Mouse (Mus musculus) midbrain, embryonic 14.5 days (tissue): ENCODE data around the gene Gm4491. TPM values are rescaled to one million over a fixed set of nuclear protein-coding genes. Genes with fewer than 3 reads are reported as not detected.
A peak's percentile ranks its signal among the peaks of the same experiment; 100 is the strongest.

Experiments
- ATAC-seq: fragments of 200-750 bp; cut with Nextera tagmentation; 2 replicates; pipeline ENCODE4 v1.8.0; 2017; ENCODE audit warnings: moderate number of reproducible peaks, moderate library complexity; ENCODE audit not compliant: low FRiP score, low TSS enrichment
- DNase-seq: peaks from one replicate; pipeline ENCODE4 v3.0.0-alpha.2; 2015
- H3K27ac ChIP-seq: fragments of 300-500 bp; sonication (generic); replicated peaks from 2 replicates; pipeline ENCODE4 v1.5.1; 2014; ENCODE audit warnings: mild to moderate bottlenecking, low read depth, low read length, moderate library complexity
- H3K27me3 ChIP-seq: fragments of 300-500 bp; sonication (generic); 2 replicates; pipeline ENCODE4 v1.6.1; 2014; ENCODE audit warnings: low read length, control low read depth, mixed read lengths; ENCODE audit not compliant: control insufficient read depth, insufficient read depth
- H3K36me3 ChIP-seq: fragments of 300-500 bp; sonication (generic); 2 replicates; pipeline ENCODE4 v1.6.1; 2014; ENCODE audit warnings: low read length, control low read depth; ENCODE audit not compliant: control insufficient read depth, insufficient read depth
- H3K4me1 ChIP-seq: fragments of 300-500 bp; sonication (generic); 2 replicates; pipeline ENCODE4 v1.6.1; 2014; ENCODE audit warnings: mild to moderate bottlenecking, antibody characterized with exemption, low read length, control low read depth; ENCODE audit not compliant: control insufficient read depth, insufficient read depth
- H3K4me2 ChIP-seq: fragments of 300-500 bp; sonication (generic); 2 replicates; pipeline ENCODE4 v1.6.1; 2014; ENCODE audit warnings: mild to moderate bottlenecking, low read length, moderate library complexity
- H3K4me3 ChIP-seq: fragments of 300-500 bp; sonication (generic); replicated peaks from 2 replicates; pipeline ENCODE4 v1.5.1; 2014; ENCODE audit warnings: low read depth, low read length
- H3K9ac ChIP-seq: fragments of 300-500 bp; sonication (generic); replicated peaks from 2 replicates; pipeline ENCODE4 v1.6.1; 2014; ENCODE audit warnings: mild to moderate bottlenecking, low read length, moderate library complexity
- H3K9me3 ChIP-seq: fragments of 300-500 bp; sonication (generic); 2 replicates; pipeline ENCODE4 v1.6.1; 2016; ENCODE audit warnings: low read length, control low read depth, mixed read lengths; ENCODE audit not compliant: control insufficient read depth
- WGBS: fragments of 180-500 bp; shearing (Covaris S2); extraction: QIAGEN DNeasy Blood & Tissue Kit; methylation state at CpG from one replicate; pipeline ENCODE4 v1.1.7; 2014; 5-methylcytosine and 5-hydroxymethylcytosine counted together
- polyA plus RNA-seq: library from polyadenylated mRNA; unstranded; fragments of >200 nt; fragmentation: Nextera tagmentation; extraction: Ambion mirVana; gene quantifications from 2 replicates; pipeline ENCODE4 v1.2.1, GENCODE M21; 2014

Gene Gm4491
- polyA plus RNA-seq, 1 experiment from 2014 or later = 0.22 TPM

DNA sequence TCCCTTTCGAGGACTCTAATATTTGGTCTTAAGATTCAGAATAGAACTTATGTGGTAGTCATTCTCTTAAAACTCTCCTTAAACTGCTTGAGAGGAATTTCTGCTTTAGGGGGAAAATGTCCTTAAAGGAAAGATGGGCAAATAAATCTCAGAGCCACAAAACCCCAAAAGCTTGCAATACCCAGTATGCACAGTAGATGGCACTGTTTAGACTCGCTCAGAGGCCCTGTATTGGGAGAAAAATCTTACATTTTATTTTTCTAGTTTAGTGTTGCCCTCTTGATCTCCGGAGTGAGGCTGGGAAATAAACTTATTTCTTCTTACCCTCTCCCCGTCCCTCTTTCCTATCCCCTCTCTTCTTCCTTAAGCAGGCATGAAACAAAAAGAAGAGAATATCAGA lies 6.5 kb downstream of the Gm4491 start:
- Histone ChIP-seq H3K4me1 (0 out of 2 replicates have a peak, but pooled peaks cover 3% of the 10 kb centered on the region), H3K36me3 (no peaks in the 10 kb centered on the region), H3K4me2 (no peak overlapping the region), H3K4me3 (no peak overlapping the region), H3K9me3 (no peaks in the 10 kb centered on the region), H3K9ac (no peak overlapping the region), H3K27me3 (peaks cover 33% of the 10 kb centered on the region), H3K27ac (no peak overlapping the region)
- ATAC-seq (no peak), DNase-seq (peak; percentile 86)
- WGBS = 8% methylated on average over 4 of the region's 4 CpGs

DNA sequence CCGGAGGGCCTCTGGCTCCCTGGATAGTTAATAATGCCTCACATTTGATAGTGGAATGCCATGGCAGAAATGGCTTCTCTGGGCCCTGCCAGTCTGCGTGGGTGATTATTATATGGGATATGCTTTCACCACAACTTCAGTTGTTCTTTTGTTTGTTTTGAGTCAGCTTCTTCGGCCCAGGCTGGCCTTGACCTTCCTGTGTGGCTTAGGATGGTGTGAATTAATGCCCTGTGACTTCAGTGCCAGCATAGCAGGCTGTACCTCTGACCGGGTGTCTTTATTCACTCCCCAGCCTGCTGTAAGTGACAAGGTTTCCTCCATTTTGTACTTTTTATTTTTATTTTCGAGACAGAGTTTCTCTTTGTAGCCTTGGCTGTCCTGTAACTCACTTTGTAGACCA lies 7.8 kb downstream of the Gm4491 start:
- WGBS = 72% methylated on average over 5 of the region's 5 CpGs
- H3K4me1 ChIP-seq = 0 out of 2 replicates have a peak, but pooled peaks cover 3% of the 10 kb centered on the region
- ATAC-seq (no peak), DNase-seq (no peak)
- no peak overlapping the region for H3K9ac ChIP-seq
- no peak overlapping the region for H3K4me2 ChIP-seq
- H3K9me3 ChIP-seq = no peaks in the 10 kb centered on the region
- H3K4me3 ChIP-seq = no peak overlapping the region
- no peaks in the 10 kb centered on the region for H3K36me3 ChIP-seq
- H3K27ac ChIP-seq = no peak overlapping the region
- peaks cover 46% of the 10 kb centered on the region for H3K27me3 ChIP-seq

DNA sequence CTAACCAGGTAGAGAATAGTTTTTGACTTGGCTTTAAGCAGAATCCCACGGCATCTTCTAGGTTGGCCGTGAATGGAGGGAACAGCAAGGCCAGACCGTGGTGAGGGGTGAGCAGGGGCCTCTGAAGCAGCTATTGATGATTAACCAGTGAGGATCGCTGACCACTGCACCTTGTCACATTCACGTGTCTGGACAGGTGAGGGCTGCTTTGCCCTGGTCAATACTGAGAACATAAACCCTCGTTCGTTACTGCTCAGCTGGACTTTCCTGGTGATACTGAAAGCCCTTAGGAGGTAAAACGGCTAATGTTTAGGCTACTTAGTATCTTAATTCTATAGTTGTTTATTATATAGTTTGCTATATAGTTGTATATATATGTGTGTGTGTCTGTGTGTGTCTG lies 8.6 kb downstream of the Gm4491 start:
- Histone ChIP-seq H3K27ac (no peak overlapping the region), H3K4me3 (no peak overlapping the region), H3K27me3 (peaks cover 50% of the 10 kb centered on the region), H3K36me3 (no peaks in the 10 kb centered on the region), H3K4me2 (no peak overlapping the region), H3K4me1 (0 out of 2 replicates have a peak, but pooled peaks cover 3% of the 10 kb centered on the region), H3K9me3 (no peaks in the 10 kb centered on the region), H3K9ac (no peak overlapping the region)
- ATAC-seq (no peak), DNase-seq (no peak)
- 78% methylated on average over 8 of the region's 8 CpGs for WGBS

DNA sequence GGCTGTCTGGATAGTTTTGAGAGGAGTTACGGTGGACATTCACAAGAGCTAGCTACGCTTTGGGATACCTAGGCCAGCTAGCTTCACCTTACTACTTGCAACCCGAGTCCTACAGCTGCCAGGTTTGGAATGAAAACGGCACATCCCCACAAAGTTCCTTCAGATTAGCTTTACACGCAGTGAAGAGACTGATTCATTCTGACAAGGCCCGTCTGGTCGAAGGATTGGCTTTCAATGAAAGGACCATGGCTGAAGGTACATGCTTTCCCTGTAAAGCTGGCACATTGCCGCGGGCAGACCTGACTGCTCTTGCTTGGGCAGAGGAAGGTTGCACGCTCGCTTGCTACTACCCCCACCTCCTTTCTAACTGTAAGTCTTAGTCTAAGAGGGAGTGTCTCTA lies 10.0 kb downstream of the Gm4491 start:
- H3K4me1 ChIP-seq = 0 out of 2 replicates have a peak, but pooled peaks cover 3% of the 10 kb centered on the region
- no peaks in the 10 kb centered on the region for H3K9me3 ChIP-seq
- 40% methylated on average over 11 of the region's 11 CpGs for WGBS
- H3K36me3 ChIP-seq = no peaks in the 10 kb centered on the region
- H3K27me3 ChIP-seq = peaks cover 50% of the 10 kb centered on the region
- no peak overlapping the region for H3K4me2 ChIP-seq
- no peak overlapping the region for H3K27ac ChIP-seq
- no peak overlapping the region for H3K4me3 ChIP-seq
- ATAC-seq (no peak), DNase-seq (peak; percentile 9)
- H3K9ac ChIP-seq = no peak overlapping the region

DNA sequence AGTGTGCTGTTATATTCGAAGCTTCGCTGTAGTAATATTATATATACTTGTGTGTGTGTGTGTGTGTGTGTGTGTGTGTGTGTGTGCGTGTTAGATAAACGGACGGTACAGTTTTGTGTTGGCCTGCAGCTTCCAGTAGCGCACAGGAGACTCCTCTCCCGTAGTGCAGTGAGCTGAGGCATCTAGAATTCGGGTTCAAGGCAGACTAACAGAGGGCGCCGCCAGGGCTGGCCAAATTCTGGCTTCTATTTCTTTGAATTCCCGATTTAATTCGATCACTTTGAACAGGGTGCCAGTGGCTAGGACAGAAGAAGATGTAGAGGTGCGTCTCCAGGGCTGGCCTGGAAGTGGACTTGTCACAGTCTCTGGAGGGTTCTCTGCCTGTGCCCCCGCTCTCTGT lies 10.6 kb downstream of the Gm4491 start:
- no peak overlapping the region for H3K9ac ChIP-seq
- H3K4me2 ChIP-seq = peak overlapping the region; percentile 99
- peaks cover 50% of the 10 kb centered on the region for H3K27me3 ChIP-seq
- WGBS = 9% methylated on average over 14 of the region's 14 CpGs
- peak overlapping the region; percentile 59 for H3K4me3 ChIP-seq
- H3K9me3 ChIP-seq = no peaks in the 10 kb centered on the region
- ATAC-seq (no peak), DNase-seq (no peak)
- no peak overlapping the region for H3K27ac ChIP-seq
- no peaks in the 10 kb centered on the region for H3K36me3 ChIP-seq
- H3K4me1 ChIP-seq = 0 out of 2 replicates have a peak, but pooled peaks cover 3% of the 10 kb centered on the region

DNA sequence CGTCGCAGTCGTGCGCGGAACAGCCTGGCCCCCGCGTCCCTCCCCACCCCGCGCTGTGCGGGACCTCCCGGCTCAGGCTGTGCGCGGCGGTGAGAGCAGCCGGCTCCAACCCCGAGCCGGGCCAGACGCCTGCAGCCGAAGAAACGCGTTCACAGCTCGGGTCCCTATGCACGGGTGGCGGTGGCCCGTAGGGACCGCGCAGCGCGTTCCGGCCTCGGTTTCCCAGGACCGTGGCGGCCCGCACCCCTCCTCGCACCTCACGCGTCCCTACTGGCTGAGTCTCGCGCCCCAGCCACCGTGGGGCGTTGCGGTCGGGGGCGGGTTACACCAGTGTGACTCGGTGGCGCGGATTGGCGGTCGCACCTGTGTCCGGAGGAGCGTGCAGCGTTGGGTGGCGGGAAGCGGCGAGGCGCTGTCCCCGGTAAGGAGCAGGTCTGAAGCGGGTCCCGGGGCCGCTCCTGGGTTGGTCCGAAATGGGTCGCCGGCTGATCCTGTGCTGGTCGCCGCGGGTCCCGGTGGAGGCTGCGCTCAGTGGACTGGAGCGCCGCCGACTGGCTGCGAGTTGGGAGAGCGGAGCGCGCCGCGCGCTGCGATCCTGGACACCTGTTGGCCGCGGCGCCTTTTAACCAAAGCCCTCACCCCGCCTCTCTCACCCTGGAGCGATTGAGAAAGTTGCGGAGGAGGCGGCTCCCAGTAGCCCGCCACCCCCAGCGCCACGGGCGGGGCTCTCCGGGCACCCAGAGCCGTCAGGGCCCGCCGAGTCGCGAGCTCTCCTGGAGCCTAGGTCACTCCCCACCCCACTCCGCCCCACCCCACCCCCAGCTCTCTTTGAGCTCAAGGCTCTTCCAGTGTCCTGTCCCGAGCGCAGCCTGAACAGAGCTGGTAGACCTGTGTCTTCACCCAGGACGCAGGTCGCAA lies 11.3 kb downstream of the Gm4491 start, which contains the start of gene Gjb2:
Gene Gjb2 (minus strand): TSS at position 597 of the 918 bp plus-strand sequence.
- no peaks in the 10 kb centered on the region for H3K36me3 ChIP-seq
- peak within 1 kb of the TSS; percentile 39 for H3K9ac ChIP-seq
- under 1% methylated on average over 100 of the region's 101 CpGs for WGBS
- H3K9me3 ChIP-seq = no peaks in the 10 kb centered on the region
- ATAC-seq = peak; percentile 60
- peak within 1 kb of the TSS; percentile 99 for H3K4me2 ChIP-seq
- H3K4me1 ChIP-seq = 0 out of 2 replicates have a peak, but pooled peaks cover 3% of the 10 kb centered on the region
- H3K27me3 ChIP-seq = peaks cover 50% of the 10 kb centered on the region
- peak within 1 kb of the TSS; percentile 59 for H3K4me3 ChIP-seq
- peak; percentile 64 for DNase-seq
- no peak within 1 kb of the TSS for H3K27ac ChIP-seq

DNA sequence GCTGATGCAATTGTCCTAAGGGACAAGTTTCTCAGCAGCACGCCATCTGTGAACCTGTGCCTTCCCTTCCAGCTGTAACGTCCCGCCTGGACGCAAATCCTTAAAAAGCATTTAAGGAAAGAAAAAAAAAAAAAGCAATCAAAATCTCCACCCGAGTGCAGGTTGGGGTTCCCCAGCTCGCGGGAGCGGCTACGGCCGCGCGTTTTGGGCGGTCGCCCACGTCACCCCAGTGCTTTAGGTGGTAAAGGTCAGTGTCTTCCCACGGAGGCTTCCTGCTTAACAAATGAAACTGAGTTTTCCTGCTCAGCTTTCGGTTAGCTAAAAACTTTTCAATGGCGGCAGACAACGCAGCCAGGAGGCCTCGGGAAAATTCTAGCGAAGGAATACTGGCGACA lies 12.0 kb downstream of the Gm4491 start:
- Histone ChIP-seq H3K4me3 (peak overlapping the region; percentile 59), H3K27ac (no peak overlapping the region), H3K36me3 (no peaks in the 10 kb centered on the region), H3K27me3 (peaks cover 50% of the 10 kb centered on the region), H3K4me1 (0 out of 2 replicates have a peak, but pooled peaks cover 3% of the 10 kb centered on the region), H3K4me2 (peak overlapping the region; percentile 99), H3K9me3 (no peaks in the 10 kb centered on the region), H3K9ac (peak overlapping the region; percentile 39)
- WGBS = 1% methylated on average over 22 of the region's 22 CpGs
- DNase-seq = no peak
- ATAC-seq = no peak

DNA sequence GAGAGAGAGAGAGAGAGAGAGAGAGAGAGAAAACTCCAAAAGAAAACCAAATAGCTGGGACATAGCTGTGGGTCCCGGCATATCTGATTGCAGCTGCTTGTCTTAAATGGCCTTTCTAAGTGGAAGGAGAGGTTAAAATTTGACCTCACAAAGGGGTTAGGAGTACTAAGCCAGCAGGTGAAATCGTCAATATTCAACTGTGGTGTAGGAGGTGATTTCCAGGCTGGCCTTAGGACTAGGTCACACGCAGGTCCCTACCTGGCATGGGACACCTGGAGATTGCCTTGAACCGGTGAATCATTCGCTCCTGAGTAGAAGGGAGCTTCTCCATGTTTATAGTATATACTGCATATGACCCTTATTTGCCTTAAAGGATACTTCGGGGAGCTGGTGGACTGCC lies 12.6 kb downstream of the Gm4491 start:
- ATAC-seq (no peak), DNase-seq (no peak)
- no peak overlapping the region for H3K4me3 ChIP-seq
- H3K4me1 ChIP-seq = 0 out of 2 replicates have a peak, but pooled peaks cover 3% of the 10 kb centered on the region
- H3K36me3 ChIP-seq = no peaks in the 10 kb centered on the region
- no peak overlapping the region for H3K4me2 ChIP-seq
- no peaks in the 10 kb centered on the region for H3K9me3 ChIP-seq
- H3K9ac ChIP-seq = no peak overlapping the region
- no peak overlapping the region for H3K27ac ChIP-seq
- peaks cover 50% of the 10 kb centered on the region for H3K27me3 ChIP-seq
- WGBS = 55% methylated on average over 6 of the region's 6 CpGs
